Mouse (Mus musculus) bone marrow macrophage, adult 2 months (primary cell): Measurements from ENCODE around the gene Gfod1. TPM values are rescaled to one million over a fixed set of nuclear protein-coding genes. Genes with fewer than 3 reads are reported as not detected.

Source experiments
- H3K27ac ChIP-seq: 2 replicates; pipeline ENCODE4 v1.5.1; 2012; ENCODE audit warnings: low read depth, low read length; ENCODE audit not compliant: insufficient read depth
- H3K4me1 ChIP-seq: 2 replicates; pipeline ENCODE4 v1.6.1; 2012; ENCODE audit warnings: low read length; ENCODE audit not compliant: control insufficient read depth, insufficient read depth
- H3K4me3 ChIP-seq: 2 replicates; pipeline ENCODE4 v1.5.1; 2012; ENCODE audit warnings: mild to moderate bottlenecking, low read length, moderate library complexity; ENCODE audit not compliant: insufficient read depth
- CTCF ChIP-seq: IDR thresholded peaks from 2 replicates; pipeline ENCODE4 v1.5.1; 2012; ENCODE audit warnings: low read depth, mild to moderate bottlenecking, low read length, moderate library complexity
- POLR2A ChIP-seq: IDR thresholded peaks from 2 replicates; pipeline ENCODE4 v1.6.1; 2012; ENCODE audit warnings: mild to moderate bottlenecking, low read depth, low read length, borderline replicate concordance
- polyA plus RNA-seq: library from polyadenylated mRNA; stranded (reverse); fragments of >200 nt; gene quantifications from 2 replicates; pipeline ENCODE4 v1.2.4, GENCODE M21; 2012; ENCODE audit not compliant: missing spikeins, insufficient read depth, insufficient read length

Gfod1 gene
- polyA plus RNA-seq, 1 experiment, result 0.31 TPM

GRCm38 (mm10) chr13:43248381-43248780, 55.6 kb downstream of the Gfod1 start:
- Histone ChIP-seq H3K4me1 (0 out of 2 replicates have a peak, but pooled peaks cover 2% of the 10 kb centered on the region), H3K27ac (no peak overlapping the region), H3K4me3 (no peak overlapping the region)
- TF ChIP-seq CTCF (no peak), POLR2A (no peak)

- no peak for TF ChIP-seq CTCF
- TF ChIP-seq POLR2A, result no peak
- no peak overlapping the region for H3K27ac ChIP-seq
- 0 out of 2 replicates have a peak, but pooled peaks cover 2% of the 10 kb centered on the region for H3K4me1 ChIP-seq
- H3K4me3 ChIP-seq, result no peak overlapping the region
Measured at GRCm38 (mm10) chr13:43246876-43247275, 57.1 kb downstream of the Gfod1 start.

GRCm38 (mm10) chr13:43243793-43244192, 60.2 kb downstream of the Gfod1 start:
- H3K4me3 ChIP-seq, result no peak overlapping the region
- H3K27ac ChIP-seq, result no peak overlapping the region
- TF ChIP-seq CTCF, result no peak
- TF ChIP-seq POLR2A, result no peak
- peaks cover 5% of the 10 kb centered on the region for H3K4me1 ChIP-seq

- Histone ChIP-seq H3K4me1 (peaks cover 5% of the 10 kb centered on the region), H3K27ac (no peak overlapping the region), H3K4me3 (no peak overlapping the region)
- TF ChIP-seq CTCF (no peak), POLR2A (no peak)
Measured at GRCm38 (mm10) chr13:43243240-43243639, 60.7 kb downstream of the Gfod1 start.

- H3K27ac ChIP-seq, result no peak overlapping the region
- TF ChIP-seq POLR2A, result no peak
- no peak for TF ChIP-seq CTCF
- H3K4me3 ChIP-seq, result no peak overlapping the region
- peaks cover 5% of the 10 kb centered on the region for H3K4me1 ChIP-seq
Measured at GRCm38 (mm10) chr13:43241750-43242149, 62.2 kb downstream of the Gfod1 start.

GRCm38 (mm10) chr13:43241069-43241468, 62.9 kb downstream of the Gfod1 start:
- TF ChIP-seq POLR2A (no peak), CTCF (no peak)
- Histone ChIP-seq H3K27ac (no peak overlapping the region), H3K4me1 (peaks cover 5% of the 10 kb centered on the region), H3K4me3 (no peak overlapping the region)

- no peak overlapping the region for H3K4me3 ChIP-seq
- no peak overlapping the region for H3K27ac ChIP-seq
- H3K4me1 ChIP-seq, result peaks cover 5% of the 10 kb centered on the region
- TF ChIP-seq POLR2A (no peak), CTCF (no peak)
Measured at GRCm38 (mm10) chr13:43239790-43240216, 64.2 kb downstream of the Gfod1 start.

- no peak overlapping the region for H3K27ac ChIP-seq
- peaks cover 5% of the 10 kb centered on the region for H3K4me1 ChIP-seq
- H3K4me3 ChIP-seq, result no peak overlapping the region
- TF ChIP-seq POLR2A (no peak), CTCF (no peak)
Measured at GRCm38 (mm10) chr13:43236630-43237029, 67.3 kb downstream of the Gfod1 start.

- TF ChIP-seq CTCF (no peak), POLR2A (no peak)
- peaks cover 3% of the 10 kb centered on the region for H3K4me1 ChIP-seq
- H3K27ac ChIP-seq, result no peak overlapping the region
- no peak overlapping the region for H3K4me3 ChIP-seq
Measured at GRCm38 (mm10) chr13:43235982-43236381, 68.0 kb downstream of the Gfod1 start.

- no peak overlapping the region for H3K27ac ChIP-seq
- H3K4me3 ChIP-seq, result no peak overlapping the region
- TF ChIP-seq CTCF (no peak), POLR2A (no peak)
- peaks cover 3% of the 10 kb centered on the region for H3K4me1 ChIP-seq
Measured at GRCm38 (mm10) chr13:43235586-43235910, 68.4 kb downstream of the Gfod1 start.
